Mouse (Mus musculus): Measurements from ENCODE around the gene Dock8.
A peak's percentile ranks its signal among the peaks of the same experiment; 100 is the strongest.

Dock8 gene

DNA sequence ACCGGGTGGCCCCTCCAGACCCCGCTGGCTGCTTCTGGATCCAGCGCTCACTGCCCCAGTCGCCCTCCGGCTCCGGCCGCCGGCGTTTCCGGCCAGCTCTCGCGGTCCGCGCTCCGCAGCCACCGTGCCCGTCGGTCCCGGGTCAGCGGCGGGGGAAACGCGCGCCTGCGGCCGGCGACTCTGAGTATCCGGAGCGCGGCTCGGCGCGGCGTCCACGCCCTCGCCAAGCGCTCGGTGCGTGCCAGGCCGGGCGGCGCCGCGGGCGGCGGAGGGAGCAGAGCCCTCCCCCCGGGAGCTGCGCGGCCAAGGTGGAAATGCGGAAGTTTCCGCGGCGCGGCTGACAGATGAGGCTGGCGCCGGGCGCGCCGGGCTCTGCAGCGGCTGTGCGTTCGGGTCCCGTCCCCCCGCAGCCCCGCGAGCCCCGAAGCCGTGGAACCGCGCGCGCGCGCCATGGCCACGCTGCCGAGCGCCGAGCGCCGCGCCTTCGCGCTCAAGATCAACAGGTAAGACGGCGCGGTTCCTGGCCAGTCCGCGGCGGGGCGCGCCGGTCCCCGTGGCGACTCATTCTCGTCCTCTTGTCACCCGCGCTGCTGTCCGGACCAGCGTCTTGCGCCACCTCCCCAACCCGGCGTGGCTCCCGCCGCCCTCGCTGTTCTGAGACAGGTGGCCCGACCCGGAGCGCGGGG is at the start of gene Dock8:
TSS of gene Dock8 (plus strand) at position 334 of the 686 bp plus-strand sequence.
- peak; percentile 15 for DNase-seq (ENCODE audit: low spot score)

DNA sequence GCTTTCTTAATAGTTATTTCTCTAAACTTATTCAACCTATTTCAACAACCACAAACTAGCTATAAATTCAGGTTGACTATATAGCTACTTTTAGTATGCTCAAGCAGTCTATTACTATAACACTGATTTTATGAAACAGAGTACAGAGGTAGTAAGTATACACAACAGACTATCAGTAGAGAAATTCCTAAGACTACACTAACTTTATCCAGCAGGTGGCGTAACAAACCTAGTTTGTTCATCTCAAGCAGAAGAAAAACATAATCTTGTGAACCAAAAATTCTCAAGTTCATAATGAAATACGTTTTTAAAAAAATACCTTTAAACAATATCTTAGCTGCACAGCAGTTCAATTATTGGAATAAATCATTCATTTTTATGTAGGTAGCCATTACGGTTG is 40.8 kb upstream of the Dock8 start:
- DNase-seq (ENCODE audit: low spot score) = no peak

DNA sequence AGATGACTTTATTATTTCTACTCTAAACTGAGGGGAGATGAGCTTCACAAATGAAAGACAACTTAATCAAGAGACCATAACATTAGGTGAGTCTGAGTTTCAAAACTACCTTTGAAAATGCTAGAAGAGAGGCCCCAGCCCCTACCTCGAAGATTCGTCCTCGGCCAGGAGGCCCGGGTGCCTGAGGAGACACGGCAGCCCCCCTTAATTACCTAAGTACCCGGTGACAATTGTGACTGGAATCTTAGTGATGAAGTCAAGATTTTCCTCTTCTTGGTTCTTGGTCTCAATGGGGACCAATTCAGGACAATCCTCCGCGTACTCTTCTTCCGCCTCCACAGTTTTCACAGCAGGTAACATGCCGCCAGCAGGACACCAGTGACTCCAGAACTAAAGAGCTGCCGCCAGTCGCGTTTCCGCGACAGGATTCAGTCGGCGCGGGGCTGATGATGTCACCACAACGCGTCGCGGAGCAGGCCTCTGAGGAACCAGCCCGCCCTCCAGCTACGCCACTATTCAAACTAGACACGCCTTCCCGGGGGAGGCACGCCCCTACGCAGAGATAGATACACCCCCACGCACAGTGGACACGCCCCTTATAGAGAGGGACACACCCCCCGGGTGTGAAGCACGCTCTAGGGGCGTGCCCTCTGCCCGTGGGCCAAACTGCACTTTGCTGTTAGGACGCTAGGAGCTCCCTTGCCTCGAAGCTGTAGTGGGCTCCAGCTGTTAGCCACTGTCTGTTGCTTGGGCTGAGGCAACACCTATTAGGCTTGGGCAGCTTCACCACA is 38.0 kb upstream of the Dock8 start, which contains the start of gene Cbwd1:
TSS of gene Cbwd1 (minus strand) at position 439 of the 791 bp plus-strand sequence.
- DNase-seq (ENCODE audit: low spot score) = peak; percentile 92

DNA sequence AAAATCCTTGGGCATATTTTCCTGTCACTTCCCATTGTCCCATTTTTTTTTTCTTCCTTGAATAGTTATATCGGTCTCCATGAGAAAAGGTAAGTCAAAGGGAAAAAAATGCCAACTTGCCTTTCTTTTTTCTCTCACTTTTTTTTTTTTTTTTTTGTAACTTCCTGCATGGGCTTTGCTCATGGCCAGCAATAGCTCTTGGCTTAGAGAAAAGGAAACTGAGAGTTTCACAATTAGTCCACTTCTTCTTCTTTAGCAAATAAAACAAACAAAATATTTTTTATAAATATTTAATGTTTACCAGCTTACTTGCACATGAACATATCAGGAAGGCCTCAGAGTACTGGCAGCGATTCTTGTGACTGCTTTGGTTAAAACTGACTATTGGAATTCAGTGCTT is 33.1 kb upstream of the Dock8 start:
- no peak for DNase-seq (ENCODE audit: low spot score)

DNA sequence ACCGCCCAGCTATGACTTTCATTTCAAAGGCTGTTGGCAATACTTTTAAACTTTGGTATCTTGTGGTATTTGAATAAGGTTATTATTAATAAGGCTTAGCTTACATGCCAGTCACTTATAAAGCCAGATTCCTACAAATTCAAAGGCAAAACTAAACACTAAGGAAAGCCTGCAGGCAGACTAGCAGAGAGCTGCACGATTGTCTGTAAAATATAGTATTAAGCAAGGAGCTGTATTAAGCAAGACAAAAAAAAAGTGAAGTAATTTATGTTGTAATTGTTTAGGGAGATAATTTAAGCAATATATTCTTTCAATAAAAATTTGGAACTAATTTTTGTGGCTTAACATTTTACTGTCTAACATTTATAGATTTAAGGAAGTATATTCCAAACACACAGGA is 32.4 kb upstream of the Dock8 start:
- DNase-seq (ENCODE audit: low spot score) = no peak

DNA sequence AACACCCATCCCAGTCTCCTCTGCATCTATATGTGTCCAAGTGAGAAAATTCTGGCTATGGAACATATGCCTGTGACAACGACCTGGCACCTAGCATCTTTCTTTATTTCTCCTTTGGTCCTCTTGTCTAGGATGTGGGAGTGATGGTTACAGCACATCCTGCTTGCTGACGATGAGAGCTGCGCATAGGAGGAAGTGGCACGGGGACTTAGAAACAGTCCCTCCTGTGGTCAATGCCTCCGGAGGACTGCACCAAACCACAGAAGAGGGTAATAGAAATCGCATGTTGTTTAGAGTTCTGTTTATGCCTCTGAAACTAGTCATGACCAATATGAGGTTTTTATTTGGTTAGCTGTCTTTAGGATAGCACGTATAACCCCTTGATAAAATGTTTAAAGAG is 28.0 kb upstream of the Dock8 start:
- no peak for DNase-seq (ENCODE audit: low spot score)

DNA sequence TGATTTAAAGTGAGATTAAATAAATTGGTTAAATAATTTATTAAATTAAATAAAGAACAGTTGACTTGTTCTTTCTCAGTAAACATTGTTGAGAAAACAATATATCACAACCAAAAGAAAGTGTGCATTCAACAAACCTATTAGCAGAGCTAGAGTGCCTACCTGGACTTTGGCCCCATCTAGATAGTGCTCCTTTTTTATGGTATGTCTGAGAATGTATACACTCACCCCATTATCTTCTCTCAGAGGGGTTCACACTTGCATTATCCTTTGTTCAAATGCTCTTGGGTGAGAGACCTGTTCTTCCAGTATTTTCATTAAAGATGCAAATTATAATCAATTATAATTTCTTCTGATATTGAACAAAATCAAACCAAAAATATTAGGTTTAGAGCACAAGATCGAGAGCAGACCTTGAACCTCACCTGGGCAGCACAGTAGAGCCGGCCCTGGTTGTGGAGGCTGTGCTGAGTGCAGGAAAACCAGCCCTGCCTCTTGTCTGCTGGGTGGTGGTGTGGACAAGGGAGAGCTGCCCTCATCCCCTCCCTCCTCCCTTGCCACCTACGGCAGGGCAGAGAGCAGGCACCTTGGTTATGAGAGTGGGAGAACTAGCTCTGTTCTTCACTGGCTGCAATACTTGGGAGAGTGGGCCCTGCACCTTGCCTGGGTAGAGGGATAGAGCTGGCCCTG is 26.5 kb upstream of the Dock8 start:
- DNase-seq (ENCODE audit: low spot score) = no peak

DNA sequence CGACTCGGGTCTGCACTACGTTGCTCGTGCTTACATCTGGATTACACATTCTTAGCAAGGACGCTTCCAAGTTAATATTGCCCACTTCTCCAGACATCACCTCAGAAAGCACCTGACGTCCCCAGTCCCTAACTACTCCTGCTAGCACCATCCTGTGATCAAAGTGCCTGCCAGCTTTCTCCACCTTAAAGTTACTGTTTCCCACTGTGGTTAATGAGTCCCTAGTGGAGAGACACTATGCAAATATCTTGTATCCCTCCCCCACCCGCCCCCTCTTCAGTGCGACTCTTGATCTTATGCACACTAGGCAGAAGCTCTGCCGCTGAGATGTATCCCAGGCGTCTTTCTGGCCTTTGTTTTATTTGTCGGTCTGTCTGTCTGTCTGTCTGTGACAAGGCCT is 21.3 kb upstream of the Dock8 start:
- no peak for DNase-seq (ENCODE audit: low spot score)

DNA sequence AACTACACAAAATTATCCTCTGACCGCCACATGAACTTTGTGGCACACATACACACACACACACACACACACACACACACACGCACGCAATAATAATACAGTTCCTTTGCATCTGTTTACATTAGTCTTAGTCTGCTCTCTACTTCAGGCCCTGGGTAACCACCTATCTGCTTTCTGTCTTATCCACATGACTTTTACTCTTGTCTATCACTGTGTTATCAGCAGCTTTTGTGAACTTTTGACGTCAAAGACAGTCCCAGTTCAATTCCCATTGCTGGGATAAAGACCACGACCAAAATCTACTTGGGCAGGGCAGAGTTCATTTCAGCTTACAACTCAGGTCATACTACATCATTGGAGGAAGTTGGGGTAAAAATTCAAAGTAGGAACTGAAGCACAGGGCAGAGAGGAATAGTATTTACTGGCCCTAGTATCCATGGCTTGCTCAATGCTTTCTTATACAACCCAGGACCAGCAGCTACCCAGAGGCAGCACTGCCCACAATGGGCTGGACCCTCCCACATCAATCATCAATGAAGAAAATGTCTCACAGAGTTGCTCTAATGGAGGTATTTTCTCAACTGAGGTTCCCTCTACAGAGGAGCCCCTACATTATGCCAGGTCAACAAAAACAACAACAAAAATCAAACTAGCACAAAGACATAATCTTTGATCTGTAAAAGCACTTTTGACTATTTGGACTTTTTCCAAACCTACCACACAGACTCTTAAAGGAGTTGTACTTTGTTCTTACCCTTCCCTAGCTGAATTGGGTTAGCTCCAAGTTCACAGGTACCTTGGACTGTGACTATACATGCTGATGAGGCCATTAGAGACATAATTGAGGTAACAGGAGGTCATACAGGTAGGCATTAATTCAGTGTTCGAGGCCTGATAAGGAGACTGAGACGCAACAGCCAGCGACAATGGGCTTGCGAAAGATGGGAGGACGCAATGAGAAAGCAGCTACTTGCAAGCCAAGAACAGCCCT is 20.2 kb upstream of the Dock8 start:
- no peak for DNase-seq (ENCODE audit: low spot score)

DNA sequence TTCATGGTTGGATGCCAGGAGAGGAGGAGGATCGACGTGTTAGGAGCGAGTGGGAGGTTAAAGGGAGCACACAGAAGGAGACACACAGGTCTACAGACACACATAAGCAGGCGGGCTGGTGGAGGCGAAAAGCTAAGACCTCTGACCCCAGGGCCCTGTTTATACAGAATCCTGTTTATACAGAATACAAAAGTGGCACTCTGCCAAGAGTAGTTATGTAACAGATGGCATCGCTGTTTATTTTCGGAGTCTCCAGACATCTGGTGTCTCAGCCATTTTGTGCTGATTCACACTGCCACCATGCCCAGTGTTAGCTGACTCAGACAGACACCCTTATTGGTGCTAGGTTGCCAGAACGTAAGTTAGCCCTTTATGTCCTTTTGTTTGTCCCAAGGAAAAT is 18.0 kb upstream of the Dock8 start:
- no peak for DNase-seq (ENCODE audit: low spot score)

DNA sequence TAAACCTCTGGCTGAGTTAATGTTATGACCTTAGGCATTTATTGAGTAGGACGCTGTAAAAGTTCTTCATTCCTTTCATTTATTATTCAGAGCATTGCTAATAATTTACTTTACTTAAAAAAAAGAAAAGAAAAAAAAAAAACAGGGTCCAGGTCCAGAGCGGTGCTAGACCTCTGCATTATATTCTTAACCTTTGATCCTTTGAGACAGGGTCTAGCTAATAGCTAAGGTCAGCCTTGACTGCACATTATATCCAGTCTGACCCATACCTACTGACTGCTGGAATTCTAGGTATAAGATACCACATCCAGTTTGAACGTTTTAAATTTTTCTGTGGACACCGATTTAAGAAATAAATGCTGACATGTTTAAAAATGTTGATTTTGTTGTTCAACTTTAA is 16.3 kb upstream of the Dock8 start:
- DNase-seq (ENCODE audit: low spot score) = no peak

DNA sequence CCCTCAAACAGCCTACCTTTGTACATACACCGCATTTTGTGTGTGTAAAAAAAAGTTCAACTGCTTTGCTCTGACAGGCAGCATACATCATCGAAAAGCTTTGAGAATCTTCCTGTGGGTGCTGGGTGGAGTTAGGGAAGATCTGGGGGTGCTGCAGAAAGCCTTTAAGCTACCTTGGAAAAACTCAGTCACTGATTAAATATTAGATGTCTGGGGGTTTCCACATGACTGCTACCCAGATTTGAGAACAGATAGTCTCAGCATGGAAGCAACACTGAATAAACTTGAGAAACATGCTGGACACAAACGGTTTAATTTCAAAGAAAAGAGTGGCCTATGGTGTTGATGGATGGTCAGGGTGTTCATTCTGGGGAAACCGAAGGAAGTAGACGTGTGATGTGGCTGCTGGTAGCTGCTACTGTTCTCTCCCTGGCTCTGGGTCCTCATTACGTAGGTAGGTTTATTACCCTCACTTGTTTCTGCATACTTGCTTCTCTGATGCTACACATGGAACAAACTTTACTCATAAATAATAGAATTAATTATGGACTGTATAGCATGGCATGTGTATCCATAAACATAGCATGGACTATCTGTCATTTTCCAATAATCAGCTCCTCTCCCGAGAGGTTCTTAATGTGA is 15.4 kb upstream of the Dock8 start:
- no peak for DNase-seq (ENCODE audit: low spot score)

DNA sequence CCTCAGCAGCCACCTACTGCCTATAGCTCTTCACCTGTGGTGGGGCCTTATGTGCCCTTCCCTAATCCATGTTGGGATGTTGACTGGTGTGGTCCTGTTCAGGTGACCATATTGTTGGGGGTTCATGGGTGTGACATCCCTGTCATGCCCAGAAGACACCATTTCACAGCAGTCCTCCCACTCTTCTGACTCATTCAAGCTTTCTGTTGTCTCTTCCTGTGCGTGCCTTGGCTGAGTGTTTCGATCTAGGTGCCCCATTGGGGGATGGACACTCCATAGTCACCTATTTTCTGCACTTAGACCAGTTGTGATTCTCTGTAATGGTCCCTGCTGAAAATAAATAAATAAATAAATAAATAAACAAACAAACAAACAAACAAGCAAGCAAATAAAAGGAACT is 14.3 kb upstream of the Dock8 start:
- DNase-seq (ENCODE audit: low spot score) = no peak

DNA sequence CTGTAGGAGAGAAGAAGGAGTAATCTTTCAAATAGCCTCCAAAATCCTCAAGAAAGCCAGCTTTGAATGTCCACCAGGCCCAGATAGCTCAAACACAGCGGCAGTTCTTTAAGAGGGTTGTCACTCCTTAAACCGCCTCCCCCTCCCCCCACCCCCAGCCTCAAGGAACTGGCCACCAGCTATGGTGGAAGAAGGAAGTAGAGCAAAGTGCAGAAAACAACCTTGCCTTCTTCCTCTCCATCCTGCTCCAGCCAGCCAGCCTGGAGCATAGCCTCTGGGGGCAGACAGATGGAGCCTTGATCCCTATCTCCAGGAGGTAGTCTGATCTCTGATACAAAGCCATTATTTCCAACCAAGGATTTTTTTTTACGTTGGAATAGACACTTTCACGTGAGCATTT is 12.0 kb upstream of the Dock8 start:
- no peak for DNase-seq (ENCODE audit: low spot score)

DNA sequence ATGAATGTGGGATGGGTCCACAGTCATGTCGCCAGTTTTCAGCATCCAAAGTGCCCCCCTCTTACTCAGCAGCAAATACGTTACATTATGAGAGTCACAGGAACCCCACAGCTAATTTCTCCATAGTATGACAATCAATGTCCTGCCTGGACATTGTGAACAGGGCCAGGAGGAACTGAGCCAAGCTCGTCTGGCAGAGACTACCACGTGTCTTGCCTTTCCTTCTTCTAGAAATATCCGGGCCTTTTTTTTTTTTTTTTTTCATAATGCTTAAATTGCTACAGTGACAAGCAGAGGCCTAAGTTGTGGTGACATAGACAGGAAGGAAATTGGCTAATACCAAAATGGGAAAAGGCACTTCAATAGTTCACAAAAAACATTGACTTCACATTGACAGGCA is 10.5 kb upstream of the Dock8 start:
- DNase-seq (ENCODE audit: low spot score) = no peak

DNA sequence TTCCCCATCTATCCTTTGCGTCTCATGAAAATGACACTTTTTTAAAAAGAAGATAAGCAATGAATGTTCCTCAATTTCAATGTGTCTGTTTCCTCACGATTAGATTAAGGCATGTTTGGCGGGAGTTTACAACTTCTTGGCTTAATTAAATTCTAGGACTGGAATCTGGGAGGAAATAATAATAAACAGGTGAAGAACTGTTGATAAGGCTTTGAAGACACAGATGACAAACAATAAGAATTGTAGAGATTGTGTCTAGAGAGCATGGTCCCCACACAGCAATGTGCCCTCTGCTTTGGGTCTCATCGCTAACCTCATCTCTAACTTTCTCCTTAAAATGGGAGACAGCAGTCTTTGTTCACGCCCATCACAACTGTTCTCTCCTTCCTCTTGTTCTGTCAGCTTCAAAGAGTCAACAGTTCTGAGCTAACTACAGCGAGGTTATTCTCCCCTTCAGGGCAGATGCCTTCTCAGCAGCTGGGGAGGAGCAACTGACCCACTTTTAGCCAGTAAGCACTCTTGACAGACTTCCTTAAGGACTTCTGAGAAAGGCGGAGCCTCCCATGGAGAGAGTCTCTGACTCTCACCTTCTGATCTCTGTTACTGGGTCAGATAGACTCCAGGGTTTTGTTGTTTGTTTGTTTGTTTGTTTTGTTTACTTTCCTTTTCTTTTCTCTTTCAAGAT is 9.1 kb upstream of the Dock8 start:
- no peak for DNase-seq (ENCODE audit: low spot score)

DNA sequence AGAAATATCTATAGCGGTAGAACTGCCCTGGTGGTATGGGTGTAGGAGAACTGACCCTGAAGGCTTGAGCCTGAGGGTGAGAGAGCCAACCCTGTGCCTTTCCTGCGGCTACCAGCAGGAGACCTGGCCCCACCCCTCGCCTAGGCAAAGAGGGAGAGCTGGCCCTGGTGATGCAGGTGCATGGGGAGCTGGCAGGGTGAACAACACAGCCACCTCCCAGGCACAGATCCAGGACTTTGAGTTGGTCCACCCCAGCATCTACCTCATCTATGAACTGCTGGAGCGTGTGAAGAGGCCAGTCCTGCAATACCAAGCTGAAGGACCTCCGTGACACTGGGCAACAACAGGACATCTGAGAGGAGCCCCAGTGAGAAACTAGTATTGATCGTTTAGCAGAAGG is 5.8 kb upstream of the Dock8 start:
- DNase-seq (ENCODE audit: low spot score) = no peak

DNA sequence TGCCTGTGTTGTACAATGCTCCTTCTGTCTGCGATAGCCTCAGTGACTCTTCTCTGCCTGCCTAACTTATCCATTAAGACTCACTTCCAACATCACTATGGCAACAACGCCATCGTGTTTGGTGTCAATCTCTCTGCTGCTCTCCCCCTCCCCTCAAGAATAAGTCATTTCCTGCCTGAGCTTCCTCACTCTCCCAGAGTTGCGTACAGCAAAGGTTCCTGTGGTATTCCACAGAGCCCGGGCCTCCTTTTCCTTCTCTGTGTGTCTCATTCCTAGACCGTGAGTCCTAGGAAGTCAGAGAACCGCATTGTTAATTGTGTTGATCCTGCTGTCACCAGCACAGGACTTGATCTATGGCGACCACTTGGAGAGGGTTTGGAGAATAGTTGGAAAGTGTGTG is 4.4 kb upstream of the Dock8 start:
- no peak for DNase-seq (ENCODE audit: low spot score)

DNA sequence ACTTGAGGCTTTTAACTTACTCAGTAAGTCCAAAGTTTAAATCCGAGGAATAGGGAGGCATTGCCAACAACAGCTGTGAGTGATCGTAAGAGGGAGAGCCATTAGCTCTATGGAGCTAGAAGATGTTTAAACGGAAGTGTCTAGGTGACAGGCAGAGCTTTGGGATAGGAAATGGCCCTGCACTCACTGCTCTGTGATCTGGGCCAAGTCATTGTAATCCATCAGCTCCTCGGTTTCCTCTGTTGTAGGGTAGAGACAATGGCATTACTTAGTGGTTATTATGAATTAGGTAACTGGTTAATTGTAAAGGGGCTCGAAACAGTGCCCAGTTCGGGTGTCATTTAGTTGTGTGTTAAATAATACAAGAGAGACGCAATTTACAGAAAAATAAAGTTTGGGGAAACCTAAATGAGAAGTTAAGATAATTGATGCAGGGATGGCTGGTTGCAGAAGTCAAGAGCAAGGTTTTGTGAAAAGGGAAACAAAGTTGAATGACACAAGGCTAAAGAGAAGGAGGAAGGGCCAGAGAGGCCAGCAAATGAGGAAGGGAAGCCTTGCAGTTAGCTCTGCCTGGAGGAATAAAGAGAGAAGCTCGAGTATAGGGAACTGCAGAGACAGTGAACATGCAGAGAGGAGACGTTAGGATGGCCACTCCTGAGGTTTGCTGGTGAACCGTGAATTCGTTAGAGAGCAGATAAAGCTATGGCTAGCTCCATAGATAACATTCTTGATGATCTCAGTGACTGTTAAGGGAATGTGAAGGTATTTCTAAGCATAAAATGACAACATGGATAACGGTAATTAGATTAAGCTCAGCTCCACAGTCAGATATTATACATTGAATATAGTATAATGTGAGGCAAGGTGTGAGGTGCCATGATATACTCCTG is 2.3 kb upstream of the Dock8 start:
- DNase-seq (ENCODE audit: low spot score) = no peak

DNA sequence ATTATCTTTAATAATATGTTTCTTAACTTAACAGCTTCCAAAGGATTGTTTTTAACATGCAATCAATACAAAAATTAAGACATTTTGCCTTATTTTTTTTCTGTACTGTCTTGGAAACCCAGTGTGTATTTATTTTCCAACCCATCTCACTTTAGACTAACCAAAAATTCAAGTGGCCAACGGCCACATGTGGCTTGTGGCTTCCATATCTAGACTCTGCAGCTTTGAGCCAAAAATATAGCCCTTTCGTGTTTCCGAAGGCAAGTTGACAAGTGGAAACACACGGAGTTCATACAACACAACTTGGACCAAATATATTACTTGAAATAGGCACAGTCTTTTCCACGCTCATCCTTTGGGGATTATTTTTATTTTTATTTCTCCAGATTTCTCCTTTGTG is 773 bp upstream of the Dock8 start:
- DNase-seq (ENCODE audit: low spot score) = no peak

All from urinary bladder, postnatal 10 days (tissue).